In genomic region chr11:117583478-117583877, GRCm38 (mm10) we compare ENCODE assay signal across 22 mouse cellular contexts.
DNase-seq lines count a peak whose midpoint lies in the region; ATAC-seq and TF ChIP-seq lines count a peak whose summit lies in the region.
"Had no signal": no experiment of that assay in that cellular context is flagged by ENCODE, and none has a peak within 500 bp of the region (broad histone marks: within the 10 kb centered on the region; RNA-seq: fewer than 3 reads in every experiment).

No protein-coding gene starts in this region.

- 0 out of 2 replicates have a peak, but pooled peaks cover 3% of the 10 kb centered on the region for H3K27me3 ChIP-seq in heart, embryonic 11.5 days (ENCODE audit: control insufficient read depth, insufficient read depth, low read length)
- H3K27me3 ChIP-seq in CH12.LX (replicated peaks) (no peaks in the 10 kb centered on the region), MEL (ENCODE audit: control insufficient read depth in 1 of 2, insufficient read depth in 2 of 2, low read length in 2 of 2) (peaks cover 7 to 8% of the 10 kb centered on the region in 2 experiments)
- no peaks in the 10 kb centered on the region for H3K27me3 ChIP-seq in midbrain, postnatal 0 days (ENCODE audit: insufficient read depth, low read length)
- H3K27me3 ChIP-seq: Patski had no signal

- H3K4me2 ChIP-seq in heart, embryonic 11.5 days = no peak overlapping the region
- H3K4me2 ChIP-seq in CH12.LX (ENCODE audit: insufficient read depth, low read depth, poor library complexity, severe bottlenecking) = no peak overlapping the region
- H3K4me2 ChIP-seq in midbrain, postnatal 0 days (ENCODE audit: low read depth, low read length, poor library complexity, severe bottlenecking) = no peak overlapping the region

- H3K9ac ChIP-seq in heart, embryonic 11.5 days (ENCODE audit: low read depth, low read length) = no peak overlapping the region
- no peak overlapping the region for H3K9ac ChIP-seq in CH12.LX (ENCODE audit: insufficient read depth, low read depth)
- H3K9ac ChIP-seq in MEL (ENCODE audit: control insufficient read depth, low read depth, low read length, poor library complexity, severe bottlenecking) = no peak overlapping the region
- no peak overlapping the region for H3K9ac ChIP-seq in midbrain, postnatal 0 days (replicated peaks; ENCODE audit: low read length, poor library complexity, severe bottlenecking)

- in situ Hi-C loops in CH12.LX (cut with MboI; ENCODE audit: low pct_ligation_motif_present, low pct_unique_long_range_greater_than_20kb, low sequenced_read_pairs) = no loop called here

- TF ChIP-seq CTCF in CH12.LX (conservative IDR thresholded peaks at IDR 0.05 in 1 of 2, IDR thresholded peaks at IDR 0.05 in 1 of 2; ENCODE audit: low read depth in 2 of 2, low read length in 2 of 2) (no peak), MEL (IDR thresholded peaks at IDR 0.05 in 2 of 3, conservative IDR thresholded peaks at IDR 0.05 in 1 of 3; ENCODE audit: control insufficient read depth in 1 of 3, insufficient read depth in 1 of 3, low read depth in 2 of 3, low read length in 3 of 3, poor library complexity in 1 of 3, severe bottlenecking in 1 of 3) (no peak)
- no peak for TF ChIP-seq CTCF in midbrain, postnatal 0 days (IDR thresholded peaks at IDR 0.05)

- H3K4me1 ChIP-seq in heart, embryonic 11.5 days (ENCODE audit: control insufficient read depth, insufficient read depth, low read length) = no peaks in the 10 kb centered on the region
- H3K4me1 ChIP-seq in CH12.LX (ENCODE audit: control insufficient read depth in 1 of 2, insufficient read depth in 2 of 2) (peaks cover 0 to 9% of the 10 kb centered on the region in 2 experiments; a peak in 2 of 4 replicates), MEL (ENCODE audit: control insufficient read depth in 1 of 2, insufficient read depth in 2 of 2, low read length in 2 of 2) (no peaks in the 10 kb centered on the region)
- H3K4me1 ChIP-seq in midbrain, postnatal 0 days (ENCODE audit: insufficient read depth, low read length) = no peaks in the 10 kb centered on the region

- no peak for TF ChIP-seq EP300 in CH12.LX (IDR thresholded peaks at IDR 0.05; ENCODE audit: low read length)
- TF ChIP-seq EP300 in MEL (IDR thresholded peaks at IDR 0.05; ENCODE audit: low read depth in 1 of 2, low read length in 2 of 2) = no peak

- H3K9me3 ChIP-seq in heart, embryonic 11.5 days (replicated peaks; ENCODE audit: control insufficient read depth, low read length) = no peaks in the 10 kb centered on the region
- H3K9me3 ChIP-seq in CH12.LX (replicated peaks; ENCODE audit: low read length) (peaks cover 14% of the 10 kb centered on the region), MEL (replicated peaks; ENCODE audit: insufficient read depth, low read length) (no peaks in the 10 kb centered on the region)
- no peaks in the 10 kb centered on the region for H3K9me3 ChIP-seq in midbrain, postnatal 0 days (ENCODE audit: low read length)
- H3K9me3 ChIP-seq: G1E had no signal

- no peak for TF ChIP-seq POLR2A in CH12.LX (IDR thresholded peaks at IDR 0.05; ENCODE audit: low read depth, low read length)
- TF ChIP-seq POLR2A in MEL (IDR thresholded peaks at IDR 0.05; ENCODE audit: control insufficient read depth in 1 of 2, insufficient read depth in 1 of 2, low read depth in 1 of 2, low read length in 2 of 2, poor library complexity in 1 of 2) = no peak

- no peak overlapping the region for H3K4me3 ChIP-seq in heart, embryonic 11.5 days (ENCODE audit: low read depth, low read length)
- H3K4me3 ChIP-seq in CH12.LX (replicated peaks in 1 of 3; ENCODE audit: low read depth in 2 of 3, low read length in 2 of 3, poor library complexity in 1 of 3) (no peak overlapping the region), MEL (ENCODE audit: control insufficient read depth in 1 of 2, insufficient read depth in 1 of 2, low read depth in 2 of 2, low read length in 2 of 2) (no peak overlapping the region)
- no peak overlapping the region for H3K4me3 ChIP-seq in midbrain, postnatal 0 days (ENCODE audit: low read depth, low read length)

- H3K79me2 ChIP-seq in CH12.LX (replicated peaks; ENCODE audit: control insufficient read depth, extremely low read depth, insufficient read depth, poor library complexity, severe bottlenecking) (no peaks in the 10 kb centered on the region), MEL (ENCODE audit: control insufficient read depth, insufficient read depth, low read length, poor library complexity) (no peaks in the 10 kb centered on the region)

- no peak overlapping the region for H3K27ac ChIP-seq in heart, embryonic 11.5 days (ENCODE audit: low read depth, low read length)
- H3K27ac ChIP-seq in CH12.LX (ENCODE audit: insufficient read depth, low read depth) (no peak overlapping the region), MEL (ENCODE audit: control insufficient read depth, low read depth, low read length) (no peak overlapping the region)
- H3K27ac ChIP-seq in midbrain, postnatal 0 days (ENCODE audit: low read depth, low read length) = no peak overlapping the region

- WGBS in heart, embryonic 11.5 days (ENCODE audit: insufficient replicate concordance) = 88% methylated on average over 8 of the region's 8 CpGs
- 93% methylated on average over 8 of the region's 8 CpGs for WGBS in midbrain, postnatal 0 days

- ATAC-seq in heart, embryonic 11.5 days (replicated peaks; ENCODE audit: insufficient number of reproducible peaks, low FRiP score, low TSS enrichment) = no peak
- no peak for ATAC-seq in midbrain, postnatal 0 days (ENCODE audit: low FRiP score)
- ATAC-seq: activated CD4-positive, CD25-positive, alpha-beta regulatory T cell, adult 4 months; CD4-positive, CD25-positive, alpha-beta regulatory T cell, adult 4 months; Patski had no signal

- no peak for TF ChIP-seq RAD21 in CH12.LX (IDR thresholded peaks at IDR 0.05; ENCODE audit: low read depth, low read length)
- TF ChIP-seq RAD21 in MEL (IDR thresholded peaks at IDR 0.05; ENCODE audit: low read depth, low read length) = no peak

- peak; percentile 51 for DNase-seq in heart, adult 11 months
- no peak for DNase-seq in CH12.LX (ENCODE audit: extremely low read depth)
- DNase-seq in MEL (ENCODE audit: low read depth, low spot score) = no peak
- no peak for DNase-seq in midbrain, postnatal 0 days (ENCODE audit: low spot score)
- no peak for DNase-seq in right cerebral cortex, postnatal 14 days
- DNase-seq: adrenal gland, adult 2 months; adrenal gland, adult 8-10 months; adrenal gland, postnatal 10 days; adrenal gland, postnatal 14 days; adrenal gland, postnatal 25 days; adrenal gland, postnatal 36 days; B cell, adult 2 months; cerebellum, adult 11 months; cerebellum, adult 11-12 months; cerebellum, adult 18-20 months; cerebellum, adult 2 months; cerebellum, adult 8-10 months had no signal

- dilution Hi-C loops in CH12.LX (cut with MboI; ENCODE audit: extremely low pct_ligation_motif_present, extremely low pct_unique_long_range_greater_than_20kb, low sequenced_read_pairs) = no loop called here

- no peaks in the 10 kb centered on the region for H3K36me3 ChIP-seq in heart, embryonic 11.5 days (ENCODE audit: control insufficient read depth, insufficient read depth, low read length)
- H3K36me3 ChIP-seq in CH12.LX (replicated peaks in 1 of 2; ENCODE audit: control insufficient read depth in 1 of 2, insufficient read depth in 1 of 2, low read length in 1 of 2) = no peaks in the 10 kb centered on the region
- H3K36me3 ChIP-seq in MEL (ENCODE audit: control insufficient read depth in 1 of 2, insufficient read depth in 2 of 2, low read length in 2 of 2) = no peaks in the 10 kb centered on the region
- no peaks in the 10 kb centered on the region for H3K36me3 ChIP-seq in midbrain, postnatal 0 days (ENCODE audit: insufficient read depth, low read length)
- H3K36me3 ChIP-seq: G1E had no signal

TF ChIP-seq in CH12.LX, 34 proteins besides CTCF, POLR2A, EP300 and RAD21:
- TF ChIP-seq KAT2A (IDR thresholded peaks at IDR 0.05; ENCODE audit: insufficient replicate concordance, low read length) = no peak
- TF ChIP-seq ZKSCAN1 (IDR thresholded peaks at IDR 0.05; ENCODE audit: borderline replicate concordance, low read depth, low read length) = peak; percentile 35
- no peak for TF ChIP-seq PAX5 (IDR thresholded peaks at IDR 0.05; ENCODE audit: low read length)
TF ChIP-seq in CH12.LX: peak in this region for 1.

TF ChIP-seq in MEL, 35 proteins besides CTCF, POLR2A, EP300 and RAD21:
- TF ChIP-seq BHLHE40 (IDR thresholded peaks at IDR 0.05; ENCODE audit: borderline replicate concordance, low read depth, low read length) = no peak
- peak; percentile 65; the same call in 1 of the 2 replicates for TF ChIP-seq ZKSCAN1 (IDR thresholded peaks at IDR 0.05; ENCODE audit: low read depth, low read length)
- TF ChIP-seq ZNF384 (IDR thresholded peaks at IDR 0.05; ENCODE audit: low read depth, low read length) = no peak
